Mouse (Mus musculus): ENCODE measurements at regions not wholly inside any gene's neighbourhood (a gene's known extent, or its start where the extent isn't known, plus 50 kb on each side); places are given as distances from the start of the nearest gene placed in this dataset.

DNA sequence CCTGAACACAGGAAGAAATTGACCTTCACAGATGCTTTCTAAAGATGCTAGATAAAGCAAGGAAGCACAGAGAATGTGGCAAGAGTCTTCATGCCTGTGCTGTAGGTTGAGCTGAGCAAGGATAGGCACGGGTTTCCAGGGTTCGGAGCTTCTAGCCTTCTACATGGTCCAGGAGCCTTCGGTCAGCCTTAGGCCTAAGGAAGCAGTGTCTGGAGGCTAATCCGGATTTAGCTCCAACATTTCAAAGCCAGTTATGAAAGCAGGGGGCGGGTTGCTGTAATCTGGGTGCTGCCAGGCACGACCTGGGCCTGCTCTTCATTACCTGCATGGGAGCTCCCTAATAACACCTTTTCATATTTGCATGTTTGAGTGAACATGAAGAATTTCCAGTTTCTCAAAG is 97.5 kb upstream of the Gls start:
- TF ChIP-seq CTCF (conservative IDR thresholded peaks at IDR 0.05; ENCODE audit: insufficient read depth, insufficient read length, low read depth, low read length) (no peak), POLR2A (IDR thresholded peaks at IDR 0.05; ENCODE audit: low read depth, low read length) (no peak)
